Mouse (Mus musculus): Measurements from ENCODE around the gene Smurf2.

GRCm38 (mm10) chr11:106779388-106780088, 141.0 kb downstream of the Smurf2 start, which contains the start of gene Polg2:
- TF ChIP-seq CTCF (IDR thresholded peaks at IDR 0.05) (peak; percentile 4; the same call in 1 of the 2 replicates), EP300 (IDR thresholded peaks at IDR 0.05) (peak; percentile 67; the same call in 1 of the 2 replicates)

All from lung, postnatal 0 days (tissue).